Mouse (Mus musculus) v-Abl transformed pro-B cells (cell line): ENCODE measurements around the gene Nemf.

Source experiments
- in situ Hi-C, 2 experiments: fragments of 400-800 bp; cut with MboI; formaldehyde crosslinking; loops; one replicate each; pipeline ENCODE4 v1.15.1; 2025; ENCODE audit not compliant: unreplicated experiment in 2 of 2

Nemf gene

GRCm38 (mm10) chr12:69373850-69374766, 17.1 kb upstream of the Nemf start:
- in situ Hi-C loops = loop anchor here (5.0 to 25.0 kb wide), 3 partner anchors 43 to 513 kb away; partner anchors contain the start of genes Atl1 (in 2 of the 2) and Map4k5 (in 2 of the 2)

- in situ Hi-C loops = loop anchor here (5.0 to 25.0 kb wide), 3 partner anchors 44 to 514 kb away; partner anchors contain the start of genes Atl1 (in 2 of the 2) and Map4k5 (in 2 of the 2)
Observed at GRCm38 (mm10) chr12:69372731-69373331, 15.9 kb upstream of the Nemf start.

- in situ Hi-C loops = loop anchor here (5.0 to 25.0 kb wide), 3 partner anchors 45 to 515 kb away; partner anchors contain the start of genes Atl1 (in 2 of the 2) and Map4k5 (in 2 of the 2)
Observed at GRCm38 (mm10) chr12:69371854-69372671, 15.1 kb upstream of the Nemf start, which contains the start of the genes Arf6 and Gm9887. Arf6 (plus strand) TSS chr12:69372150. Gm9887 (minus strand) TSS chr12:69372458.

GRCm38 (mm10) chr12:69371421-69371853, 14.5 kb upstream of the Nemf start:
- in situ Hi-C loops = loop anchor here (5.0 to 25.0 kb wide), 3 partner anchors 46 to 516 kb away; partner anchors contain the start of genes Atl1 (in 2 of the 2) and Map4k5 (in 2 of the 2)

GRCm38 (mm10) chr12:69370936-69371335, 14.0 kb upstream of the Nemf start:
- in situ Hi-C loops = loop anchor here (5.0 to 25.0 kb wide), 3 partner anchors 46 to 516 kb away; partner anchors contain the start of genes Atl1 (in 2 of the 2) and Map4k5 (in 2 of the 2)

GRCm38 (mm10) chr12:69367557-69367956, 10.6 kb upstream of the Nemf start:
- in situ Hi-C loops = loop anchor here (5.0 to 25.0 kb wide), 2 partner anchors 215 to 520 kb away; partner anchors contain the start of genes Atl1 (in 2 of the 2), Map4k5 (in 2 of the 2) and Vcpkmt (in 1 of the 2)

- in situ Hi-C loops = loop anchor here (5.0 to 25.0 kb wide), 2 partner anchors 216 to 521 kb away; partner anchors contain the start of genes Atl1 (in 2 of the 2), Map4k5 (in 2 of the 2) and Vcpkmt (in 1 of the 2)
Observed at GRCm38 (mm10) chr12:69366424-69366823, 9.5 kb upstream of the Nemf start.

GRCm38 (mm10) chr12:69365757-69366156, 8.8 kb upstream of the Nemf start:
- in situ Hi-C loops = loop anchor here (5.0 to 25.0 kb wide), 2 partner anchors 217 to 522 kb away; partner anchors contain the start of genes Atl1 (in 2 of the 2), Map4k5 (in 2 of the 2) and Vcpkmt (in 1 of the 2)

GRCm38 (mm10) chr12:69363899-69364762, 7.2 kb upstream of the Nemf start:
- in situ Hi-C loops = loop anchor here (25.0 kb wide), 1 partner anchor 523 kb away; the partner anchor contains the start of genes Atl1 (in 2 of the 2) and Map4k5 (in 2 of the 2)

- in situ Hi-C loops = loop anchor here (25.0 kb wide), 1 partner anchor 524 kb away; the partner anchor contains the start of genes Atl1 (in 2 of the 2) and Map4k5 (in 2 of the 2)
Observed at GRCm38 (mm10) chr12:69363110-69363509, 6.1 kb upstream of the Nemf start.

- in situ Hi-C loops = loop anchor here (25.0 kb wide), 1 partner anchor 525 kb away; the partner anchor contains the start of genes Atl1 (in 2 of the 2) and Map4k5 (in 2 of the 2)
Observed at GRCm38 (mm10) chr12:69362388-69362787, 5.4 kb upstream of the Nemf start.

GRCm38 (mm10) chr12:69361919-69362318, 5.0 kb upstream of the Nemf start:
- in situ Hi-C loops = loop anchor here (25.0 kb wide), 1 partner anchor 525 kb away; the partner anchor contains the start of genes Atl1 (in 2 of the 2) and Map4k5 (in 2 of the 2)

- in situ Hi-C loops = loop anchor here (25.0 kb wide), 1 partner anchor 526 kb away; the partner anchor contains the start of genes Atl1 (in 2 of the 2) and Map4k5 (in 2 of the 2)
Observed at GRCm38 (mm10) chr12:69360997-69361899, 4.3 kb upstream of the Nemf start.

GRCm38 (mm10) chr12:69360655-69360996, 3.7 kb upstream of the Nemf start:
- in situ Hi-C loops = loop anchor here (25.0 kb wide), 1 partner anchor 527 kb away; the partner anchor contains the start of genes Atl1 (in 2 of the 2) and Map4k5 (in 2 of the 2)

GRCm38 (mm10) chr12:69357300-69357646, 308 bp upstream of the Nemf start:
- in situ Hi-C loops = loop anchor here (5.0 to 25.0 kb wide), 5 partner anchors 225 to 778 kb away; partner anchors contain the start of genes Atl1 (in 2 of the 2), Map4k5 (in 2 of the 2) and Vcpkmt (in 1 of the 2)

GRCm38 (mm10) chr12:69351685-69352084, 5.3 kb downstream of the Nemf start:
- in situ Hi-C loops = loop anchor here (10.0 to 25.0 kb wide), 3 partner anchors 343 to 783 kb away; partner anchors contain the start of genes Atl1 (in 2 of the 2) and Map4k5 (in 2 of the 2)
